In the genomic region with DNA sequence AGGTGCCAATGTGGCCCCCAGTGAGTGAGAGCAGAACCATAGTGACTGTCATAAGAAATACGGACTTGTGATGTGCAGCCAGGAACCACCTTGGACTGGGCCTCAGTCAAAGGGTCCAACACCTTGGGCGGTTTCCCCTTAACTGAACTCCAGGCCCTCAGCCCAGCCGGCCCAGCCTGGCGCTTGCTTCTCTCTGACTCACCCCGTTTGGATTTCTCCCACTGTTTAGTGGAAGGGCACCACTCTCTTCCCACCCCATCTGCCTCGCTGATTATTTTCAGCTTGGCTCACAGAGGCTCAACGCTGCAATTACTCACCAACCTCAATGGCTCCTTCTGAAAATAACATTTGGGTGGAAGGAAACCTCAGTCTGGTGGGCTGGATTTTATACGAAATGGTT, we compare ENCODE assay signal across 10 mouse cellular contexts. TPM values are rescaled to one million over a fixed set of nuclear protein-coding genes. Genes with fewer than 3 reads are reported as not detected.
DNase-seq lines count a peak whose midpoint lies in the region; ATAC-seq lines count a peak whose summit lies in the region.
"Had no signal": no experiment of that assay in that cellular context is flagged by ENCODE, and none has a peak within 500 bp of the region (broad histone marks: within the 10 kb centered on the region; RNA-seq: fewer than 3 reads in every experiment).

No protein-coding gene starts in this region.

- no peaks in the 10 kb centered on the region for H3K36me3 ChIP-seq in kidney, embryonic 14.5 days (ENCODE audit: control insufficient read depth, insufficient read depth, low read length)

- H3K27me3 ChIP-seq in kidney, embryonic 14.5 days (ENCODE audit: control insufficient read depth, insufficient read depth, low read length), result peaks cover 7% of the 10 kb centered on the region

- H3K4me1 ChIP-seq in kidney, embryonic 14.5 days (ENCODE audit: control insufficient read depth, insufficient read depth, low read length), result 0 out of 2 replicates have a peak, but pooled peaks cover 6% of the 10 kb centered on the region

- H3K4me3 ChIP-seq in kidney, embryonic 14.5 days (ENCODE audit: low read length), result no peak overlapping the region

- H3K27ac ChIP-seq in kidney, embryonic 14.5 days (ENCODE audit: low read depth, low read length), result no peak overlapping the region
- H3K27ac ChIP-seq: liver, embryonic 14.5 days had no signal

- no peaks in the 10 kb centered on the region for H3K9me3 ChIP-seq in kidney, embryonic 14.5 days (ENCODE audit: control insufficient read depth, low read length)

- WGBS in kidney, embryonic 14.5 days, result 81% methylated on average over 8 of the region's 8 CpGs

- no peak overlapping the region for H3K9ac ChIP-seq in kidney, embryonic 14.5 days (ENCODE audit: low read depth, low read length)
- H3K9ac ChIP-seq: liver, embryonic 14.5 days had no signal

- ATAC-seq in kidney, embryonic 14.5 days (ENCODE audit: low FRiP score, low TSS enrichment), result no peak
- ATAC-seq: intestine, postnatal 0 days had no signal

- DNase-seq in cerebellum, postnatal 25 days, result peak; percentile 34 to 61
- DNase-seq in cerebellum, adult 8-10 months, result no peak
- peak; percentile 32 to 39 for DNase-seq in urinary bladder, postnatal 36 days (ENCODE audit: low spot score in 2 of 2)
- no peak for DNase-seq in urinary bladder, postnatal 4 days (ENCODE audit: low spot score in 2 of 2)
- DNase-seq in layer of hippocampus, postnatal 14 days (ENCODE audit: low spot score in 2 of 2), result peak; percentile 66 to 72
- DNase-seq in ovary, adult 18-20 months (ENCODE audit: low spot score), result no peak
- no peak for DNase-seq in B cell, adult 2 months

- no peak overlapping the region for H3K4me2 ChIP-seq in kidney, embryonic 14.5 days (replicated peaks; ENCODE audit: low read depth, low read length)

RNA-seq across cellular contexts. Expression of a gene that starts 27.9 kb away (rescaled TPM):
- total RNA-seq in layer of hippocampus, postnatal 14 days (2021), result 1 to 10 TPM; 5.9 to 8.0 TPM
- 11.1 and 15.0 TPM in 2 replicates for polyA plus RNA-seq in kidney, embryonic 14.5 days (2014; fragmentation: Nextera tagmentation; extraction: Ambion mirVana)

RNA-seq across cellular contexts. Expression of a gene that starts 40.7 kb away (rescaled TPM):
- 10 to 100 TPM; 81.7 to 90.1 TPM for total RNA-seq in layer of hippocampus, postnatal 14 days (2021)
- 25.3 and 36.3 TPM in 2 replicates for polyA plus RNA-seq in kidney, embryonic 14.5 days (2014; fragmentation: Nextera tagmentation; extraction: Ambion mirVana)

Comparison
In these comparisons a context has a peak if more than half of its experiments do, and no peak if none do; other contexts are left out.
1. DNase-seq: peak in cerebellum, postnatal 25 days (2 of 2), urinary bladder, postnatal 36 days (2 of 2) and layer of hippocampus, postnatal 14 days (2 of 2); none in cerebellum, adult 8-10 months (single experiment), urinary bladder, postnatal 4 days (0 of 2), ovary, adult 18-20 months (single experiment) and B cell, adult 2 months (0 of 2).